Mouse (Mus musculus): Measurements from ENCODE around the gene Cfap46.

The Cfap46 gene

DNA sequence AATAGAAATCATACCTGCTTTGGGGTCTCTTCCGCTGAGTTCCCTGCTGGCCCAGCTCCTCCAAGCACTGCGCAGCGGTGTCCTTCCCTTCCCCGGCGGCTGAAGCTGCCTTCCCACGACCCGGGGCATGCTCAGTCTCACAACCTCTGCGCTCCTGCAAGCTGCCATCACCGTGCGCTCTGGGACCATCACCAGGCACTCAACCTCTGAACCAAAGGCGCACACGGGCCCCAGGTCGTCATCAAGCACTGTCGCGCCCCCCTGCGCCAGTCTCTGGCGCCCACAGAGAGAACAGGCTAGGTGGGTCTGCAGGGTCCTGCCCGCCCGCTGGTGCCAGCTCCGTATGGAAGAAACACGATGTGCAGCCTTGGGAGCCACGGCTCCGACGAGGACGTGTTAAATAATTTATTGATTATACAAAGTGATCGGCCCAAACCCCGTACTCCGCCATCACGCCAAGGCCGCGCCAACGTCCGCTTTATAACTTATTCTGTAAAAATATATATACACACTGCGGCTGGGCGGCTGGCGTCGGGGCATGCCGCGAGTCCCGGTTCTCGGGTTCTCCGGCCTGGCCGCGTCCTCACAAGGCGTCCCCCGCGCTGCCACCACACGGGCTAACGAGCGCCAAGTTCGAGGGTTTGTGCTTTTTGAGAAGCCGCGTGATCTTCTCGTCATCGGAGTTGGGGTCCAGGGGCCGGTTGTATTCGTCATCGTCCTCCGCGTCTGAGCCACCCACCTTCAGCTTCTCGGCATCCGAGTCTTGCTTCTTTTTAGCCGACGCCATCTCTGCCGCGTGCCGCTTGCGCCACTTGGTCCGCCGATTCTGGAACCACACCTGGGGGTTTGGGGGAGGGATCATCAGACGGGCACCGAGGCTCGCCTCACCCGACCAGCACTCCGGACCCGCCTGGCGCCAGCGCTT is 102.5 kb downstream of the Cfap46 start:
- no peak for DNase-seq (ENCODE audit: low spot score)

DNA sequence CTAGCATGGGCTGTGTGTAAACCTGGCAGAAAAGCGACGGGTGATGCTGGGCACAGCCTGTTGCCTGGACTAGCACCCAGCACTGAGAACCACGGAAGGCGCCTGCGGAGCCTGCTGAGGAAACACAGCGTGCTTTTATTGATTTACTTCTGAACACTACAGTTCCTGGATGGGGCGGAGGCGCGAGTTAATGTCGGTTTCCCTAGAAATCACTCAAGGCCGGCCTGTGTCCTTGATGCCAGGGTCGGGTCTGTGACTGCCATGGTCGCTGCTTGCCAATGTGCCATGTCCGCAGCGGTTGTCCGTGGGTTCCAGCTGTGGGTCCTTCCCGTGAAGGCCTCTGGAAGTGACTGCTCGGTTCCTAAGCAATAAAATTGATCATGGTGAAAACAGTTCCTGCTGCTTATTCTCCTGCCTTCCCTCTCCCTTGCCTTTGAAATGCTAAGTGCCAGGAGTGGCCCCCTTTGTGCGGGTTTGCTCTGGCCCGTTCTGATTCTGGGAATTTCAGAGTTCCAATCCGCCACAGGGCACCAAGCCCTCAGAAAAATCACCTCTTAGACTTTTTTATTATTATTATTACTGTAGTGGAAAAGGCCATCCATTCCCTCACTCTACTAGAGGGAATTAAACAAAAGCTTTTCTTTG is 104.2 kb downstream of the Cfap46 start:
- DNase-seq (ENCODE audit: low spot score), result peak; percentile 16

DNA sequence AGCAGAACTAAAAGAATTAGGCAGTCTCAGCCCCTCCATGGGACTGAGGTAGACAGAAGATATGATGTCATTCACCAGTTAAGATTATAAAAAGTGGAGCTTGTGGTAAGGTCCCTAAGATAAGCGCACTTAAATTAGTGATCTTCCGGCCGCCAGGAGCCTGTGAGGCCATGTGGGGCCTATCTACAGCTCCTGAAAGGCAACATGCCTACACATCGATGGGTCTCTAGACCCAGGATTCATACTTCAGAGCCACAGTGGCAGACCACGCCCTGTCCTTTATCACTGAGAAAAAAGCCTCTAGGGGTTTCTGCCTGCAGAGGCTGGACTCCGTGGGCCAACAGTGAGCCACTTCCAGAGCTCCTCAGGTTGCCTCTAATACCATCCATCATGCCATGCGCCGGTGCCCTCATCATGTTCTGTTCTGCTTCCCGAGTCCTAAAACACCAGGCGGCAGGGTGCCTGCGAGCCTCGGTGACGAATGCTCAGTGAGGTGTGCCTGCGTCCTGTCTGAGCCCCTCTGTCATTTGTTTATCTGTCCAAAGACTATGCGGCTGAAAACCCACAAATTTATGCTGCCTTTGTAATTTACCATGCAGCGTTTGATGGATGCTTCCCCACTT is 107.4 kb downstream of the Cfap46 start:
- DNase-seq (ENCODE audit: low spot score), result no peak

DNA sequence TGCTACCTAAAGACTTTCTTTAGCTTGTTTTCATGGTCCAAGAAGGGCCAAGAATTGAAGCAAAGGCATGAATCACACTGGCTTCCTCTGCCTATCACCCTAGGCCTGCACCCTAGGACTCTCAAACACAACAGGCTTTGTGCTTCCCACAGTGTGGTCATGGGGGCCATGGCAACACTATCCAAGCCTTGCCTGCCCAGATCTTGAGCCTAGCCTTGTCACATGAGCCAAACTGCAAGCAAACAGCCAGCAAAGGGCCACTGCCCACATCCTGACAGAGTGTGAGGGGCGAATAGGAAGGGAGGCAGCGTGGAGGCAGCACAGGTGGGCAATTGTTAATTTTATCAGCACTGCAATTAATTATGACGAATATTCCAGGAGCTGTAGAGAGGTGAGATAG is 111.0 kb downstream of the Cfap46 start:
- no peak for DNase-seq (ENCODE audit: low spot score)

DNA sequence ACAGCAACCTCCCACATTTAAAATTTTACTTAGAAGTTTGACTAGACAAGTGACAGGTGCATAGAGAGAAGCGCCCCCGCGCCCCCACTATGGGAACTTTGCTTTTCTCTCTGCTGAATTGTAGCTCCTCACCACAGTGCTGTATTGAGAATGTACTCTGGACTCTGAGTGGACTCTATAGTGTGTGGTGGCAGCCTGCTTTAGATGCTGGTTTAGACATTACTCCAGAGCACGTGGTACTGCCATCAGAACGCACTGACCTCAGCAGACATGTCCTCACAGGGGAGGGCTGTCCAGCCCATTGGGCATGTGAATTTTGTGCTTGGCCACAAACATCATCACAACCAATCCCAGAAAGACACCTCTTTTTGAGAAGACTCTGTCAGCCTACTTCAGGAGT is 112.8 kb downstream of the Cfap46 start:
- DNase-seq (ENCODE audit: low spot score), result no peak

DNA sequence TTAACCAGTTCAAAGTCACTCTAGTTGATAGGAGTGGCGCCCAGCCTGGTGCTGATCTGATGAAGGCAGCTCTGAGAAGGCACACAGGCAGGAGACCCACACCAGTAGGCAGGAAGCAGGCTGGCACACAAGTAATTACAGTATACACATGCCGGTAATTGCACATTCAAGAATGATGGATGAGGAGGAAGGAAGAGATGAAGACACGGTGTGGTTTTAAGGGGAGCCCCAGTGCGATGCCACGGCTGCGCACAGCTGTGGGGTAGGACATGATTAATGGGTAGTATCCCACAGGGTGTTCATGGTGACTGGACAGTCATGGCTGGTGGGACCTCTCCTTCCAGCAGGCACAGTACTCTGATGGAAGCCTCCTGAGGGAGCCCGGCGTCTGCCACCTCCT is 117.1 kb downstream of the Cfap46 start:
- no peak for DNase-seq (ENCODE audit: low spot score)

DNA sequence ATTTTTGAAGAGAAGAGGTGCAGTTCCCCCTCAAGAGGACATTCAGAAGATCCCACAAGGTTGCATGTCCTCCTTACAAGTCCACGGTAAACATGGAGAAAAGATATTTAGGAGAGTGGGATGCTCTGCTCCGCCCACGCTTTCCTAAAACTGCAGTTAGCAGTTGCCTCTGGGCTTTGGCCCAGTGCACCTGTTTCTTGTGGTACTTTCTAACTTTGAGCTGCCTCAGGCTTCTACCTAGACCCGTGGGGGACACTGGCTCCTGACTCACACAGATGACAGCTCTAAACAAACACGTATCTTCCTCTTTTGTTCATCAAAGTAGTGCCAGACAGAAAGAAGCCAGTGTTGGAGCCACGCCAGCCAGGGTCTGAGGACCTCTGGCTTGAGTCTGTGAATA is 117.6 kb downstream of the Cfap46 start:
- DNase-seq (ENCODE audit: low spot score), result no peak

DNA sequence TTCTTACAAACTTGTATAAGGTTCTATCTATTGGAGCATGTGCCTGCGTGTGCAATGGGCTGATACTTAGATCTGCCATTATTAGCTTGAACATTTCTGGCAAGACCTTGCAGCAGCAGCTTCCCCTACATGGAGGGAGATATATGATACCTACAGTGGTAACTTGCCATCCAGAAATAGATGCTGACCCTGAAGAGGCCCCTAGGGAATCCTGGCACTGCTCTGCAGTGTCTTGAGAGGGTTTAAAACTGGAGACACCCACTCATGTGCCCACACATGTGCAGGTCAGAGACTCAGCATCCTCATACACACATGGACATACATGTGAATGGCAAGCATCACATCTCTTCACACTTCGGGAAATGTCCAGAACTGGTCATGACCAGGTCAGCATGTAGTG is 119.5 kb downstream of the Cfap46 start:
- no peak for DNase-seq (ENCODE audit: low spot score)

DNA sequence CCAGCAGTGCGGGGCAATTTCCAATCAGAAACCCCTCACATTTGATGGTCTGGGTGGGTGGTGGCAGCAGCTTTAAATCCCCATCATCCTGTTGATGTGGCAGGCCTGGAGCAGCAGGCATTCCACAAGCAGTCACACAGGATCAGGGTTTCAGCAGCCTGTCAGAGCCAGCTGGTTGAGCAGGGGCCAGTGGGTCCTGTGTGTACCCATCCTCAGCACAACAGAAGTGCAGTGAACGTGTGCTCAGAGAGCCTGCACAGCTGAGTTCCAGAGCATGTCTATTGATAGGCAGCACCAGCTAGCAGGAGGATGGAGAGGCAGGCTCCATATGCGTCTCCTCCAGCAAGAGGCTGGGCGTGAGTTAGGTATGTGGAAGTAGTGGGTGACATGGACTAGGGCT is 120.2 kb downstream of the Cfap46 start:
- no peak for DNase-seq (ENCODE audit: low spot score)

DNA sequence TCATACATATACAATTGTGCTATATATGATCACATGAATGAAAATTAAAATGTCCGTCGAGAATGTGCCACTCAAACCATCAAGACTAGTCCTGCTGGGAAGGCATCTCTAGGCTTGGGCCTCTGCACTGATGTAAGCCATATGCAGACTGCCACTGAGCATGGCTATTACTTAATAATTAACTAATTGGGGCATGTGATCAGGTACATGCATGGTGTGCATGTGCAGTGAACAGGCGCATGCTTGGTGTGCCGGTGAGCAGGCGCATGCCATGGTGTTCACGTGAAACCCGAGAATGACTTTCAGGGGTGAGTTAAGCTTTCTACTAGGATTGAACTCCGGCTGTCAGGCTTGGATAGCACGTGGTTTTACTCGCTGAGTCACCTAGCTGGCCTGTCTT is 124.0 kb downstream of the Cfap46 start:
- no peak for DNase-seq (ENCODE audit: low spot score)

DNA sequence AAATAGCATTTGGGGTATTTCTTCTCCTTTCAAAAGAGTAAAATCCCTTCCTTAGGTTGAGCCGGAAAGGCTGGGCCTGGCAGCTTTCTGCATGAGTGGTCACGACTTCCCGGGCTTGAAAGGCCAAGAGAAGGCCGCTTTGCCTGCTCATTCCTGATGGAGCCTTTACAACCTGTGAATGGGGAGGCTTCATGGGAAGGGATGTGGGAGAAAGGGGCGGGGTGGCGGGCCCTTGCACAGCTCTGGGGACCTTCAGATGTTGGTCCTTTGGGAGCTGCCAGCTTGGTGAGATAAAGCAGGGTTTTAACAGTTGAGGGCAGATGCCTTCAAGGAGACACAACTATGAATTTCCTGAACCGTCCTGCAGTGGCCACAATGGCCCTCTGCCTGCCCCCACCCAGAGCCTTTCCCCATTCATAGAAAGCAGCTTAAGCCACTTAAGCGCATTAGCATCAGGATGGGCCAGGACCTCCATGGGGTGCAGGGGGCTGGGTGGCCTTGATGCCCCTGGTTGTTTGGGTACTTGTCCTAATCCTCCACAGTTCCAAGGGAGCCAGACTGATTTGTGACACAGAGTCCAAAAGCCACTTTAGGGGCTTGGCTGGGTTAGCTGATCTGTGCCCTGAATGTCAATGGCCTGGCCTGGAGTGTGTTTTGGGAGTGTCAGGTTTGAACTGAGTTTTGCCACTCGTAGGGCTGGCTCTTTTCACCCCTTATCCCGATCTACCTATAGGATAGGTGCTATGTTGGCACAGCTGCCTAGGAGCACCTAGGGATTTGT is 126.7 kb downstream of the Cfap46 start:
- no peak for DNase-seq (ENCODE audit: low spot score)

DNA sequence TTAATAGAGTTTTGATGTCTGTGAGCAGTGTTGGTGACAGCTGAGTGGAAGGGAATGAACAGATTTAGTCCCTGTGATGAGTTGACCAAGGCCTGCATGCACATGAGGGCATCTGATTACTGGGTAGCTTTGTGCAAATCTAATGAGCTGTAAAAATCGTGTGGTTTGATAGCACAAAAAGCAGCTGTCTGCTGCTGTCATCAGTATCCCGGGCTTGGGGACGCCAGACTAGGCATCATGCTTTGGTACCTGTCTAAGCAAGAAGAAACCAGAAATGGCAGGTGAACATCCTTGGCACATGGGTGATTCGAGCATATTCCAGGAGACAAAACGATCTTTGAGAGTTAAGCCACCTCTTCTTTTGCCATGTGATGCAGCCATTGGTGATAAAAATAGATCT is 127.3 kb downstream of the Cfap46 start:
- DNase-seq (ENCODE audit: low spot score), result no peak

DNA sequence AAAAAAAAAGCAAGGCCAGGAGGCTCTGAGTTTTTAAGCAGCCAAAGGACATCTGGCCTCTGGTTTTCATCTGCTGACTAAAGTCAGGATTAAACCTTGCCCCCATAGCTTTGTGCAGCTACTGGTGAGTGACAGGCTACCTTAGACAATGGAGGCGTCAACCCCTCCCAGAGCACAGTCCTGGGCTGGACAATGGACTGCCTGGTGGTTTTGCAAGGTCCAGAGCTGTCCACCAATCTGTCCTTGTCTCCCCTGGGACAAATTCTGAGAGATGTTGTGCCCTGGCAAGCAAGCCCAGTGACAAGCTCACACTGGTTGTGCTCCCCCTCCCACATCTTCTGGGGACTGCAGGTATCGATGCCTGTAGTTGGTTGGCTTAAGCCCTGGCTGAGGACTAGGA is 132.1 kb downstream of the Cfap46 start:
- no peak for DNase-seq (ENCODE audit: low spot score)

Measured in ovary, adult 18-20 months (tissue).